Mouse (Mus musculus): ENCODE results near the gene Sptlc2. TPM values are rescaled to one million over a fixed set of nuclear protein-coding genes. Genes with fewer than 3 reads are reported as not detected.

Gene Sptlc2
- total and polyA plus RNA-seq, 3 experiments, result 37.1 to 68.6 (median 49.2) TPM

GRCm38 (mm10) chr12:87413179-87413790, 25.1 kb upstream of the Sptlc2 start:
- in situ Hi-C loops (cut with MboI; ENCODE audit: low pct_ligation_motif_present, low pct_unique_long_range_greater_than_20kb, low sequenced_read_pairs), result no loop called here
- H3K9ac ChIP-seq (ENCODE audit: insufficient read depth, low read depth), result no peak overlapping the region
- H3K27me3 ChIP-seq (replicated peaks), result no peaks in the 10 kb centered on the region
- H3K4me1 ChIP-seq (ENCODE audit: control insufficient read depth in 1 of 2, insufficient read depth in 2 of 2), result peaks cover 3 to 10% of the 10 kb centered on the region in 2 experiments
- peaks cover 5% of the 10 kb centered on the region for H3K9me3 ChIP-seq (replicated peaks; ENCODE audit: low read length)
- H3K36me3 ChIP-seq (replicated peaks in 1 of 2; ENCODE audit: control insufficient read depth in 1 of 2, insufficient read depth in 1 of 2, low read length in 1 of 2), result peaks cover 0 to 5% of the 10 kb centered on the region in 2 experiments
- no peak overlapping the region for H3K27ac ChIP-seq (ENCODE audit: insufficient read depth, low read depth)
- no peaks in the 10 kb centered on the region for H3K79me2 ChIP-seq (replicated peaks; ENCODE audit: control insufficient read depth, extremely low read depth, insufficient read depth, poor library complexity, severe bottlenecking)
- dilution Hi-C loops (cut with MboI; ENCODE audit: extremely low pct_ligation_motif_present, extremely low pct_unique_long_range_greater_than_20kb, low sequenced_read_pairs), result no loop called here
- H3K4me3 ChIP-seq (replicated peaks in 1 of 3; ENCODE audit: low read depth in 2 of 3, low read length in 2 of 3, poor library complexity in 1 of 3), result no peak overlapping the region
- no peak for TF ChIP-seq ZMIZ1 (IDR thresholded peaks at IDR 0.05; ENCODE audit: low read depth, low read length)
- TF ChIP-seq ZKSCAN1 (IDR thresholded peaks at IDR 0.05; ENCODE audit: borderline replicate concordance, low read depth, low read length), result no peak
- peak; percentile 80 to 92 for TF ChIP-seq CTCF (conservative IDR thresholded peaks at IDR 0.05 in 1 of 2, IDR thresholded peaks at IDR 0.05 in 1 of 2; ENCODE audit: low read depth in 2 of 2, low read length in 2 of 2)
- no peak for TF ChIP-seq MYC (IDR thresholded peaks at IDR 0.05; ENCODE audit: low read depth, low read length)
- TF ChIP-seq MAX (IDR thresholded peaks at IDR 0.05; ENCODE audit: low read length), result no peak
- no peak for TF ChIP-seq SIN3A (IDR thresholded peaks at IDR 0.05; ENCODE audit: low read length)
- TF ChIP-seq ZNF384 (IDR thresholded peaks at IDR 0.05; ENCODE audit: low read depth, low read length), result no peak
- TF ChIP-seq NELFE (IDR thresholded peaks at IDR 0.05; ENCODE audit: low read depth, low read length), result no peak
- peak; percentile 44 for TF ChIP-seq SMC3 (IDR thresholded peaks at IDR 0.05; ENCODE audit: low read depth, low read length)
- TF ChIP-seq RAD21 (IDR thresholded peaks at IDR 0.05; ENCODE audit: low read depth, low read length), result peak; percentile 79
- no peak overlapping the region for H3K4me2 ChIP-seq (ENCODE audit: insufficient read depth, low read depth, poor library complexity, severe bottlenecking)
- DNase-seq (ENCODE audit: extremely low read depth), result peak; percentile 57

GRCm38 (mm10) chr12:87410999-87411398, 22.8 kb upstream of the Sptlc2 start:
- dilution Hi-C loops (cut with MboI; ENCODE audit: extremely low pct_ligation_motif_present, extremely low pct_unique_long_range_greater_than_20kb, low sequenced_read_pairs), result no loop called here
- no peak for DNase-seq (ENCODE audit: extremely low read depth)
- Histone ChIP-seq H3K79me2 (replicated peaks; ENCODE audit: control insufficient read depth, extremely low read depth, insufficient read depth, poor library complexity, severe bottlenecking) (no peaks in the 10 kb centered on the region), H3K9ac (ENCODE audit: insufficient read depth, low read depth) (no peak overlapping the region), H3K4me1 (ENCODE audit: control insufficient read depth in 1 of 2, insufficient read depth in 2 of 2) (peaks cover 12 to 19% of the 10 kb centered on the region in 2 experiments), H3K9me3 (replicated peaks; ENCODE audit: low read length) (no peaks in the 10 kb centered on the region), H3K27ac (ENCODE audit: insufficient read depth, low read depth) (no peak overlapping the region), H3K4me2 (ENCODE audit: insufficient read depth, low read depth, poor library complexity, severe bottlenecking) (0 out of 2 replicates have a peak overlapping the region, but pooled peaks have one; percentile 18), H3K4me3 (replicated peaks in 1 of 3; ENCODE audit: low read depth in 2 of 3, low read length in 2 of 3, poor library complexity in 1 of 3) (no peak overlapping the region), H3K36me3 (replicated peaks in 1 of 2; ENCODE audit: control insufficient read depth in 1 of 2, insufficient read depth in 1 of 2, low read length in 1 of 2) (no peaks in the 10 kb centered on the region), H3K27me3 (replicated peaks) (no peaks in the 10 kb centered on the region)
- in situ Hi-C loops (cut with MboI; ENCODE audit: low pct_ligation_motif_present, low pct_unique_long_range_greater_than_20kb, low sequenced_read_pairs), result no loop called here
- TF ChIP-seq JUND (conservative IDR thresholded peaks at IDR 0.05; ENCODE audit: low read depth, low read length), result no peak
- no peak for TF ChIP-seq EP300 (IDR thresholded peaks at IDR 0.05; ENCODE audit: low read length)
- TF ChIP-seq NELFE (IDR thresholded peaks at IDR 0.05; ENCODE audit: low read depth, low read length), result no peak
- TF ChIP-seq MAFK (IDR thresholded peaks at IDR 0.05; ENCODE audit: insufficient replicate concordance, low read length), result 0 out of 2 replicates have a peak, but pooled peaks have one; percentile 47
- no peak for TF ChIP-seq POLR2A (IDR thresholded peaks at IDR 0.05; ENCODE audit: low read depth, low read length)

- TF ChIP-seq ELF1 (IDR thresholded peaks at IDR 0.05; ENCODE audit: low read depth, low read length), result no peak
- TF ChIP-seq ZC3H11A (IDR thresholded peaks at IDR 0.05; ENCODE audit: low read depth, low read length), result no peak
- TF ChIP-seq POLR2A (IDR thresholded peaks at IDR 0.05; ENCODE audit: low read depth, low read length), result no peak
- no peak for TF ChIP-seq MAZ (IDR thresholded peaks at IDR 0.05; ENCODE audit: low read depth, low read length)
- no peak for TF ChIP-seq NRF1 (IDR thresholded peaks at IDR 0.05; ENCODE audit: low read depth, low read length)
- TF ChIP-seq RCOR1 (conservative IDR thresholded peaks at IDR 0.05; ENCODE audit: low read depth, low read length), result no peak
- no peak for TF ChIP-seq GABPA (IDR thresholded peaks at IDR 0.05; ENCODE audit: insufficient replicate concordance, low read depth, low read length)
- TF ChIP-seq USF2 (conservative IDR thresholded peaks at IDR 0.05; ENCODE audit: low read depth, low read length), result no peak
- no peak for TF ChIP-seq TCF12 (IDR thresholded peaks at IDR 0.05; ENCODE audit: low read depth, low read length)
- TF ChIP-seq KAT2A (IDR thresholded peaks at IDR 0.05; ENCODE audit: insufficient replicate concordance, low read length), result no peak
- no peak for TF ChIP-seq ZNF384 (IDR thresholded peaks at IDR 0.05; ENCODE audit: low read depth, low read length)
- TF ChIP-seq HCFC1 (IDR thresholded peaks at IDR 0.05; ENCODE audit: low read depth, low read length), result no peak
- no peak for TF ChIP-seq ZMIZ1 (IDR thresholded peaks at IDR 0.05; ENCODE audit: low read depth, low read length)
- TF ChIP-seq CTCF (conservative IDR thresholded peaks at IDR 0.05 in 1 of 2, IDR thresholded peaks at IDR 0.05 in 1 of 2; ENCODE audit: low read depth in 2 of 2, low read length in 2 of 2), result no peak
- no peak for TF ChIP-seq MXI1 (IDR thresholded peaks at IDR 0.05; ENCODE audit: low read depth, low read length)
- TF ChIP-seq ZKSCAN1 (IDR thresholded peaks at IDR 0.05; ENCODE audit: borderline replicate concordance, low read depth, low read length), result no peak
- no peak for TF ChIP-seq EP300 (IDR thresholded peaks at IDR 0.05; ENCODE audit: low read length)
- H3K4me1 ChIP-seq (ENCODE audit: control insufficient read depth in 1 of 2, insufficient read depth in 2 of 2), result peaks cover 12 to 19% of the 10 kb centered on the region in 2 experiments
- DNase-seq (ENCODE audit: extremely low read depth), result no peak
- dilution Hi-C loops (cut with MboI; ENCODE audit: extremely low pct_ligation_motif_present, extremely low pct_unique_long_range_greater_than_20kb, low sequenced_read_pairs), result no loop called here
- no peak overlapping the region for H3K27ac ChIP-seq (ENCODE audit: insufficient read depth, low read depth)
- H3K27me3 ChIP-seq (replicated peaks), result no peaks in the 10 kb centered on the region
- no peaks in the 10 kb centered on the region for H3K9me3 ChIP-seq (replicated peaks; ENCODE audit: low read length)
- in situ Hi-C loops (cut with MboI; ENCODE audit: low pct_ligation_motif_present, low pct_unique_long_range_greater_than_20kb, low sequenced_read_pairs), result no loop called here
- no peak overlapping the region for H3K9ac ChIP-seq (ENCODE audit: insufficient read depth, low read depth)
- no peak overlapping the region for H3K4me2 ChIP-seq (ENCODE audit: insufficient read depth, low read depth, poor library complexity, severe bottlenecking)
- H3K36me3 ChIP-seq (replicated peaks in 1 of 2; ENCODE audit: control insufficient read depth in 1 of 2, insufficient read depth in 1 of 2, low read length in 1 of 2), result no peaks in the 10 kb centered on the region
- H3K4me3 ChIP-seq (replicated peaks in 1 of 3; ENCODE audit: low read depth in 2 of 3, low read length in 2 of 3, poor library complexity in 1 of 3), result no peak overlapping the region
- no peaks in the 10 kb centered on the region for H3K79me2 ChIP-seq (replicated peaks; ENCODE audit: control insufficient read depth, extremely low read depth, insufficient read depth, poor library complexity, severe bottlenecking)
Observed at GRCm38 (mm10) chr12:87409123-87409522, 21.0 kb upstream of the Sptlc2 start.

Data from CH12.LX (cell line).